Mouse (Mus musculus): Measurements from ENCODE around the gene Mdm2. TPM values are rescaled to one million over a fixed set of nuclear protein-coding genes. Genes with fewer than 3 reads are reported as not detected.

The Mdm2 gene
- total and polyA plus RNA-seq, 2 experiments from 2014 or later = 24.6 to 28.9 TPM

- WGBS = 85% methylated on average over 6 of the region's 6 CpGs
- no peaks in the 10 kb centered on the region for H3K36me3 ChIP-seq (ENCODE audit: insufficient read depth, low read length)
- no peak for TF ChIP-seq CTCF (IDR thresholded peaks at IDR 0.05; ENCODE audit: low read depth)
- DNase-seq (ENCODE audit: low spot score) = no peak
- H3K27me3 ChIP-seq (ENCODE audit: insufficient read depth, low read length) = no peaks in the 10 kb centered on the region
- H3K9me3 ChIP-seq (ENCODE audit: low read length) = no peaks in the 10 kb centered on the region
- H3K4me1 ChIP-seq (ENCODE audit: insufficient read depth, low read length) = no peaks in the 10 kb centered on the region
- ATAC-seq = no peak
- H3K4me2 ChIP-seq (ENCODE audit: low read depth, low read length) = no peak overlapping the region
- no peak overlapping the region for H3K27ac ChIP-seq
- H3K4me3 ChIP-seq (ENCODE audit: low read length) = no peak overlapping the region
- no peak overlapping the region for H3K9ac ChIP-seq (replicated peaks; ENCODE audit: low read length)
These were observed 67.3 kb downstream of the Mdm2 start for GRCm38 (mm10) chr10:117643302-117643701.

DNA sequence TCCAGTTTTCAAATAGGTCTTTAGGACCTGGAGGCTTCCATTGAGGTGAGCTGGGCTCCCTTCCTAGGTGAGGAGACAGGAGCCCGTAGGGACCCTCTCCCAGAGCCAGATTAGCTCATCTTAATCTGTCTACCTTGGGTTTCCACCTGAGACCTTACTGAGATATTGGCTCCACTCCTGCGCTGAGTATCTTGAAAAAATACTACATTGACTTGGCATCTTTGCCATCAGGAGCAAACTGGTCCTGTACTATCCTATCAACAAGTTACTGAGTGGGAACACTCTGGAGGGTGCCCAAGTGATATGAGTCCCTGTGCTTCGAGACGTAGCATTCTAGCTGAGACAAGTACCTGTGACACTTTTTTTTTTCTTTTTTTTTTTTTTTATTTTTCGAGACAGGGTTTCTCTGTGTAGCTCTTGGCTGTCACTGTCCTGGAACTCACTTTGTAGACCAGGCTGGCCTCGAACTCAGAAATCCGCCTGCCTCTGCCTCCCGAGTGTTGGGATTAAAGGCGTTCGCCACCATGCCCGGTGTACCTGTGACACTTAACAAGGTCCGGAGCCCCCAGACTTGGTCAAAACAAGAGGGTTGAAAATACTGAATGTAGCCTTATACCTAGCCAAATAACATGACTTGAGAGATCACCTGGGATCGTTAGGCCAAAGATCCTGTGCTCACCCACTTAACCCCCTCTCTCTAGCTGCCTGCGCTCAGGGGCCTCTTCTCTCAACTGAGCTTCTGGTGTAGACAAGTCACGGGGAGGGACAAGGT is 67.9 kb downstream of the Mdm2 start:
- WGBS = 94% methylated on average over 15 of the region's 15 CpGs
- H3K27me3 ChIP-seq (ENCODE audit: insufficient read depth, low read length) = no peaks in the 10 kb centered on the region
- no peak for ATAC-seq

GRCm38 (mm10) chr10:117642201-117642450 is 68.4 kb downstream of the Mdm2 start:
- Histone ChIP-seq H3K27ac (no peak overlapping the region), H3K9ac (replicated peaks; ENCODE audit: low read length) (no peak overlapping the region), H3K27me3 (ENCODE audit: insufficient read depth, low read length) (no peaks in the 10 kb centered on the region), H3K9me3 (ENCODE audit: low read length) (no peaks in the 10 kb centered on the region), H3K36me3 (ENCODE audit: insufficient read depth, low read length) (no peaks in the 10 kb centered on the region), H3K4me1 (ENCODE audit: insufficient read depth, low read length) (no peaks in the 10 kb centered on the region), H3K4me2 (ENCODE audit: low read depth, low read length) (no peak overlapping the region), H3K4me3 (ENCODE audit: low read length) (no peak overlapping the region)
- DNase-seq (ENCODE audit: low spot score) = no peak
- 83% methylated on average over 9 of the region's 9 CpGs for WGBS
- no peak for ATAC-seq
- TF ChIP-seq CTCF (IDR thresholded peaks at IDR 0.05; ENCODE audit: low read depth) = no peak

More for the DNA sequence above, 67.9 kb downstream of the Mdm2 start:
- H3K9ac ChIP-seq (replicated peaks; ENCODE audit: low read length) = no peak overlapping the region
- no peak overlapping the region for H3K4me3 ChIP-seq (ENCODE audit: low read length)
- no peaks in the 10 kb centered on the region for H3K4me1 ChIP-seq (ENCODE audit: insufficient read depth, low read length)
- no peak for TF ChIP-seq CTCF (IDR thresholded peaks at IDR 0.05; ENCODE audit: low read depth)
- H3K4me2 ChIP-seq (ENCODE audit: low read depth, low read length) = no peak overlapping the region
- no peaks in the 10 kb centered on the region for H3K36me3 ChIP-seq (ENCODE audit: insufficient read depth, low read length)
- H3K27ac ChIP-seq = no peak overlapping the region
- DNase-seq (ENCODE audit: low spot score) = no peak
- H3K9me3 ChIP-seq (ENCODE audit: low read length) = no peaks in the 10 kb centered on the region

DNA sequence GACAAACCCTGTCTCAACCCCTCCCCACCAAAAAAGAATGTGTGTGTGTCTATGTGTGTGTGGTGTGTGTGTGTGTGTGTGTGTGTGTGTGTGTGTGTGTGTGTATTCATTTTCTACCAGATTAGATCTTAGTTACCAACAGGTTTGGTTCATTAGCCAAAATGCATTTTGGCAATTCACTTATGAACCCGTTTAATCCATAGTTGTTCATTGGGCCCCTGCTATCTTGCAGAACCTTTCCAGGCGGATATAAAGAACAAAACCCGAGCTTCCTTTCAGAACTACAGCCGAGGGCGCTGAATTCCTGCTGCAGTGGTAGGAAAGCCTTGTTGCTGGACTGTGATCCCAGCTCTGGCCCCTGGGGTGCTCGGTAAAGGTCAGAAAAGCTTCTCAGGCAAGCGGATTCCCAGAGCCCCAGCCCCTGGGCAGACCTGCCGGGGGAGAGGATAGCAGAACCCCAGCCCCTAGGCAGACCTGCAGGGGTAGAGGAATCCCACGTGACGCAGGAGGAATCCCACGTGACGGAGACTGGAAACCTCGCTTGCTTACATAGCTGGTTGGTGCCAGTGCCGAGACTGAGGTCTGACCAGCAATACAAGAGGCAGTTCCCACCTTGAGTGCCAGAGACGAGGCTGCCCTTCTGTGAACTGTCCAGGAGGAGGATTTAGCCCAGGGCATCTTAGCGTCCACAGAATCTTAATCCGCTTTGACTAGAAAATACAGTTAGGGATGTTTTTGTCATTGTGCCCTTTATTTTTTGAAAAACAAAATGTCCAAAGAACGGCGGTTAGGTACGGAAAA is 69.0 kb downstream of the Mdm2 start:
- H3K36me3 ChIP-seq (ENCODE audit: insufficient read depth, low read length) = no peaks in the 10 kb centered on the region
- 54% methylated on average over 20 of the region's 20 CpGs for WGBS
- H3K4me2 ChIP-seq (ENCODE audit: low read depth, low read length) = 0 out of 2 replicates have a peak overlapping the region, but pooled peaks have one; percentile 21
- DNase-seq (ENCODE audit: low spot score) = no peak
- ATAC-seq = no peak
- no peak overlapping the region for H3K4me3 ChIP-seq (ENCODE audit: low read length)
- no peak overlapping the region for H3K27ac ChIP-seq
- H3K4me1 ChIP-seq (ENCODE audit: insufficient read depth, low read length) = no peaks in the 10 kb centered on the region
- no peak overlapping the region for H3K9ac ChIP-seq (replicated peaks; ENCODE audit: low read length)
- H3K9me3 ChIP-seq (ENCODE audit: low read length) = no peaks in the 10 kb centered on the region
- TF ChIP-seq CTCF (IDR thresholded peaks at IDR 0.05; ENCODE audit: low read depth) = no peak
- no peaks in the 10 kb centered on the region for H3K27me3 ChIP-seq (ENCODE audit: insufficient read depth, low read length)

DNA sequence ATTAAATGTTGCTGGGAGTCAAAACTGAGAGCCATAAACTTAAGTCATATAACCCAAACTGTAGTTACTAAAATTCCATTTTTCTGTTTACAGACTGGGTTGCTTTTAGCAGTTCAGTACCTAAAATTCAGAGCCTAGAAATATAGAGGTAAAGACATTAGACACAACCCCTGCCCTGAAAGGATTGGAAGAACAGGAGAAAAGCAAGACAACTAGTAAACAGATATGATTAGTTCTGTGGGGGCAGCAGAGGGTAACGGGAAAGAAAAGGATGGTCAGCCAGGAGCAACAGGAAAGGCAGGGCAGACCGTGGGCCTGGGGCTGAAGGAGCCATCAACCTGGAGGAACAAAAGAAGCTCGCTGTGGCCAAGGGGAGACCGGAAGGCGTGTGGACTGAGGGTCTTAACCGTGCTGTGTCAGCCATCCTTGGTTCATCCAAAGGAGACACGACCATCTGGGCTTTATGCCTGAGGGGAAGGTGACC is 69.9 kb downstream of the Mdm2 start:
- 70% methylated on average over 7 of the region's 7 CpGs for WGBS
- H3K4me1 ChIP-seq (ENCODE audit: insufficient read depth, low read length) = no peaks in the 10 kb centered on the region
- no peaks in the 10 kb centered on the region for H3K36me3 ChIP-seq (ENCODE audit: insufficient read depth, low read length)
- no peaks in the 10 kb centered on the region for H3K27me3 ChIP-seq (ENCODE audit: insufficient read depth, low read length)
- ATAC-seq (no peak), DNase-seq (ENCODE audit: low spot score) (no peak)
- no peak overlapping the region for H3K4me3 ChIP-seq (ENCODE audit: low read length)
- no peak for TF ChIP-seq CTCF (IDR thresholded peaks at IDR 0.05; ENCODE audit: low read depth)
- no peaks in the 10 kb centered on the region for H3K9me3 ChIP-seq (ENCODE audit: low read length)
- no peak overlapping the region for H3K4me2 ChIP-seq (ENCODE audit: low read depth, low read length)
- H3K27ac ChIP-seq = no peak overlapping the region
- H3K9ac ChIP-seq (replicated peaks; ENCODE audit: low read length) = no peak overlapping the region

DNA sequence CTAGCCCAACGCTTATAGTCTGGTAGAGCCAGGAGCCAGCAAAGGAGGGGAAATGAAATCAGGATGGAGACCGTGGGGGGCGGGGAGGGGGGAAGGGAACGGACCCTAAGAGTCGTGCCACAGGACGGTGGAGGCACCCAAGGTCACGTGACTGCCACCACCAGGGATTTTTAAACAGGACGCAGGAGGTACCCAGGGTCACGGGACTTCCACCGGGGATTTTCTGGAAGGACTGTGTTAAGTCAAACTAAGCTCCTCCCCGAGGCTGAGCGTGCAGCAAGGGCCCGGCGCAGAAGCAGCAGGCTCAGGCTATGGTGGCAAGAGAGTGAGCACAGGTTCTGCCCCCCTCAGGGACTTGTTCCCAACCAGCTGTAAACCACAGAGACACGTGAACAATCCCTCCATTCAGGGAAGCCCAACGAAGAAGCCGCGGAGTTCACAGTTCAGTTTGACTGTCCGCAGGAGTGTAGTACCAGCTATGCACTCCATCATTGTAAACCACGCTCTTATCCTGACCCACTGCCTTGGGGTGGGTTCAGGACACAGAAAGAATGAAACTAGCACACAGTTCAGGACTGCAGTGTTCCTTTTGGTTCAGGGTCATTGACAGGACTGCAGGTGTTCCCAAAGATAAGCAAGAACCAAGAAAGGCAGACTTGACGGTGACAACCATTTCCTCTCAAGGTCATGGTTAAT is 70.5 kb downstream of the Mdm2 start:
- H3K4me1 ChIP-seq (ENCODE audit: insufficient read depth, low read length) = no peaks in the 10 kb centered on the region
- ATAC-seq (no peak), DNase-seq (ENCODE audit: low spot score) (no peak)
- H3K9me3 ChIP-seq (ENCODE audit: low read length) = no peaks in the 10 kb centered on the region
- H3K4me3 ChIP-seq (ENCODE audit: low read length) = no peak overlapping the region
- no peak for TF ChIP-seq CTCF (IDR thresholded peaks at IDR 0.05; ENCODE audit: low read depth)
- no peaks in the 10 kb centered on the region for H3K36me3 ChIP-seq (ENCODE audit: insufficient read depth, low read length)
- H3K9ac ChIP-seq (replicated peaks; ENCODE audit: low read length) = no peak overlapping the region
- H3K4me2 ChIP-seq (ENCODE audit: low read depth, low read length) = no peak overlapping the region
- H3K27me3 ChIP-seq (ENCODE audit: insufficient read depth, low read length) = no peaks in the 10 kb centered on the region
- 62% methylated on average over 21 of the region's 21 CpGs for WGBS
- no peak overlapping the region for H3K27ac ChIP-seq
